Mouse (Mus musculus) Muller cell, postnatal 12 days (primary cell): ENCODE data around the gene Amn.

Experiments used
- DNase-seq: peaks from one replicate; pipeline ENCODE4 v3.0.0-alpha.2; 2015; ENCODE audit errors: inconsistent ontology term

Gene Amn

DNA sequence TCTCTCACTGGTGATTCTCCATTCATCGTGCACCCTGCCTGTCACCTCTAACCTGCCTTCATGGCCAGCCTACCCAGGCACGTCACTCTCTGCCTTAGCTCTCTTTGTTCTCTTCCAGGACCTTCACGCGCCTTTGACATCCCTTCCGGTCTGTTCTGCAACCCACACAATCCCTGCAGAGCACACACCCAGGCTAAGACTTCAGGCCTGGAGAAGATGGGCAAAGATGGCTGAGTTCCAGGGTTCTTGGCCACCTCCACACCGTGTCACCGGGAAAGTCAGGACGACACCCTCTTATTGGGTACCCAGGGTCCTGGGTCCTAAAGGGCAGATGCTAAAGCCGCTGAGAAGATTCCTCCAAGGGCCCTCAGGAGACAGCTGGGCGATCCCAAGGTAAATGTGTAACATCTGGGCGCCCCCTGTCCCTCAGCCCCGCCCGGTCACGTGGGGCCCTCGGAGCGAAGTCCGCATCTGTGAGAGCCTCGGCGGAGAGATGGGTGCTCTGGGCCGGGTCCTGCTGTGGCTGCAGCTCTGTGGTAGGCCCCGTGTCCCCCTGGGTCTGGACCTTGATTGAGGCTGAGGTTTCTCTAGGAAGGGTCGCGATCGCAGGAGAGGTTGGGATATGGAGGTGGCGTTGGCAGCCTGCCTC, at the start of gene Amn:
TSS of gene Amn (plus strand) at position 467 of the 649 bp plus-strand sequence.
- DNase-seq, result no peak

GRCm38 (mm10) chr12:111225197-111225780, 45.6 kb upstream of the Amn start:
- no peak for DNase-seq

GRCm38 (mm10) chr12:111227410-111227809, 43.5 kb upstream of the Amn start:
- no peak for DNase-seq

- no peak for DNase-seq
Measured at GRCm38 (mm10) chr12:111228488-111228887, 42.4 kb upstream of the Amn start.

- no peak for DNase-seq
Measured at GRCm38 (mm10) chr12:111230793-111231192, 40.1 kb upstream of the Amn start.

DNA sequence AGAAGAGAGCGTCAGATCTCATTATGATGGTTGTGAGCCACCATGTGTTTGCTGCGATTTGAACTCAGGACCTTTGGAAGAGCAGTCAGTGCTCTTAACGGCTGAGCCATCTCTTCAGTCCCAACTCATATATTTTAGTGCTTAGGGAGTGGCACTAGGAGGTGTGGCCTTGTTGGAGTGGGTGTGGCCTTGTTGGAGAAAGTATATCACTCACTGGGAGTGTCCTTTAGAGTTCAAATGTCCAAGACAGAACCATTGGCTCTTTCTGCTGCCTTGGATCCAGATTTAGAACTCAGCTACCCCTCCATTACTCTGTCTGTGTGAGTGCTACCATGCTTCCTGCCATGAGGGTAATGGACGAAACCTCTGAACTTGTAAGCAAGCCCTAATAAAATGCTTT, 37.1 kb upstream of the Amn start:
- DNase-seq, result no peak

DNA sequence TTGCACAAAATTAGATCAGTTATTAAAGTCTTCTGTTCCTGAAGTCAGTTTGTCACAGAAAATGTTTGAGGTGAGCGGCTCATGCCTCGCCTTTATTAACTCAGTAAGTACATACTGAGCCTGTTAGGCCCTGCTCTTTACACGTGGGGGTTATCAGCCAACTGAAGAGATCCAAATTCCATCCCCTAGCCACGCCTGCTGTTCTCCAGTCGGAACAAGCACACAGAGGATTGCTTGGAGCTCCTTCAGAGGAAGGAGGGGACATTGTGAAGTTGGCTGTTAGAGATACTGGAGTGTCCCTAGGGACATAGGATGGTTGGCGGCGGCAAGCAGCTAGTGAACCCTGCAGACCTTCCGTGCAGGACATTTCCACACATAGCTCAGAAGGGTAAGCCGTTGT, 36.5 kb upstream of the Amn start:
- no peak for DNase-seq

GRCm38 (mm10) chr12:111235631-111236030, 35.3 kb upstream of the Amn start:
- no peak for DNase-seq

- no peak for DNase-seq
Measured at GRCm38 (mm10) chr12:111237611-111238188, 33.2 kb upstream of the Amn start.

DNA sequence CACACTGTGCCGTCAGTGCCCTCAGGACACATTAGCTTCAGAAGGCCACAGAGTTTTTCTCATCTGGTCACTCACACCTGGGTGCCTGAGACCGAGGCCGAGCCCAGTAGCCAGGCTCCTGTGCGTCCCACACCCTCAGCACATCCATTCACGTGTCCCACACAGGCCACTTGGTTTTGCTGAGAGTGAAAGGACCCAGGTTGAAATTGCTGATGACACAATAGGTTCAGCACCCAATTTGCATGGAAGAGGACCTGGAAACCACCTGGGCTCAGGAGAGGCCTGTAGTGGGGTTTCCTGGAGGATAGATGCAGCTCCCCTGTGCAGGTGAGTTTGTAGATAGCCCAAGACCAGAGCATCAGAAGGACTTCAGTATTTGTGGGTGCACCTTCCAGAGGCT, 32.5 kb upstream of the Amn start:
- DNase-seq, result no peak

- DNase-seq, result peak; percentile 69
Measured at GRCm38 (mm10) chr12:111238778-111239177, 32.1 kb upstream of the Amn start.

GRCm38 (mm10) chr12:111239930-111240329, 31.0 kb upstream of the Amn start:
- no peak for DNase-seq

DNA sequence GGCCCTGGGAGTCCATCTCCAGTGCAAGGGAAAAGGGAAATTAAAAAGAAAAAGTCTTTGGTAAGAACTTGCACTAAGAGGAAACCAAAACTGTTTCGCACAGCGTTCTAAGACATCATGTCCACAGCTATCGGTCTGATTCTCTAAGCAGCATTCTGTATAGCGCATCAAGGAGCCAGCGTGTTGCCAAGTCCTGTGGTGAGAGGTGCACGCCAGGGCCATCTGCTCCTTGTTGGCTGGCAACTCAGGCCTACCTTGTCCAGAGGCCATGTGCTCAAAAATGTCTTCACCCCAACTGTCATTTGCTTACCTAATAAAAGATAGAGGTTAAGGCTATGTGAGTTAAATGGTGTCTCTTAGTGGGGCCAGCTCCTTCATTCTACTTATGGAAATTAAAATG, 29.0 kb upstream of the Amn start:
- DNase-seq, result no peak

DNA sequence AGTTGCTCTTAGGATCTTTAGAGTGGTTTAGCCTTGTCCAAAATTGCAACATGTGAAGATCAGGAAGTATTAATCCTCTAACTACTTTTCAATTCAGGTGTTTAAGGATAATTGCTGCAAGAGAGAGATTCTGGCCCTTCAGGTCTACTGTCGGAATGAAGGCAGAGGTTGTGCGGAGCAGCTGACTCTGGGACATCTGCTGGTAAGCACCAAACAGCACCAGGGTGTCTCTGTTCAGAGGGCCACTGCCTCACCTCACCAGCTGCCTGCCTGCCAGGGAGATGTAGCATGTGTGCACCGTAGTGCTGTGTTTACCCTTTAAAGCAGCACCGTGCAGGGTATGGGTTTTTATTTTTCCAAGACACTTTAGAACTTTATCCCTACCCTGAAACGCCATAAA, 28.5 kb upstream of the Amn start:
- no peak for DNase-seq

- DNase-seq, result no peak
Measured at GRCm38 (mm10) chr12:111243733-111244132, 27.2 kb upstream of the Amn start.

DNA sequence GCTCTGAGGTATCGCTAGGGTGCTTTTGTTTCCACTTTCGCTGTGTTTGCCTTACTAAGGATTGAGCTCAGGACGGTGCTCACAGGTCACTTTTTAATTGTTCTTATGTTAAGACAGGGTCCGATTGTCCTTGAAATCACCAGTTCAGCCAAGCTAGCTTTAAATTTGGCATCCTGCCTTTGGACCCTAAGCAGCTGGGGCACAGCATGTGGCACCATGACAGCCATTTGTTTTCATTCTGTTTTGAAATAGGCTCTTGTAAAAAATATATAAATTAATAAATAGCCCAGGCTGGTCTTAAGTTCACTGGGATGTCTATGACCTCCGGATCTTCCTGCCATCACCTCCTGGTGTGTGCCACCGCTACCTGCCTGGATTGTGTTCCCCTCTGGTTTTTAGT, 25.8 kb upstream of the Amn start:
- no peak for DNase-seq

DNA sequence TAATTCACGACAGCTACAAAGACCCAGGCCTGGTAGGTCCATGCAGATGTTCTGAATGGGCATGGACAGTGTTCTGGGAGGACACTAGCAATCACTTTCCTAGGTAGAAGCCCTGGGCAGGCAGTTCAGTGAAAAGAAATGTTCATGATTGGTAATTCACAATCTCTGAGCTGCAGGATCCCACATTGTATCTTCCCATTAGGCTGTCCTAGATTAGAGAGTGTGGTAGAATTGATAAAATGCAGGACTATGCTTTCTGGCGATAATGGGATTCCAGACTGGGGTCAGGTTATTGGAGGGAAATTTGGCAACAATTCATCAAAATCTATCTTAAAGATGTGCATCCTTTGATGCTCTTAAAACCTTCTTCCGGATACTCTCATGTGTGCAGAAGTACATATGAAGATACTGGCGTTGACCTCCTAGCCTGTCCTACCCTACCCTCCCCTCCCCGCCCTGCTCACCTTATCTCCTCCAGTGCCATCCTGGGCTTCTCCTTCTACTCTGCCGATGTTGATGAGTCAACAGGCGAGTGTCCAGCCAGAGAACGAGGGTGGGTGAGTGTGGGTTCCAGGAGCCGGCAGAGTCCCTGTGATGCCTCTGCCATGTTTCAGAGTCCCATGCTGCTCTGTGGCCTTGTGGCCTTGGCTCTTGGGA, 24.0 kb upstream of the Amn start:
- no peak for DNase-seq

DNA sequence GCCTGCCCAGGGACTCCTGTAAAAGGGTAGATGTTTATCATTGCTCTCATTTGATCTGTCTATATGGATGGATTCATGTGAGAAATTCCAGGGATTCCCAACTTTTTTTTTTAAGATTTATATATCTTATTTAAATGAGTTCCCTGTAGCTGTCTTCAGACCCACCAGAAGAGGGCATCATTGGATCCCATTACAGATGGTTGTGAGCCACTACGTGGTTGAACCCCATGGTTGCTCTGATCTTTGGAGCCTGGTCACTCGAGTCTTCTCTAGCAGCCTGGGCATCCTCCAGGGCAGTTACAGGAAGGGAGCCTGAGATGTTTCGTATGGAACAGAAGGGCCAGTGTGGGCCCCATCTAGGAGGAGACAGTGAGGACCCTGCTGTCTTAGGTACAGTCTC, 21.8 kb upstream of the Amn start:
- DNase-seq, result no peak

DNA sequence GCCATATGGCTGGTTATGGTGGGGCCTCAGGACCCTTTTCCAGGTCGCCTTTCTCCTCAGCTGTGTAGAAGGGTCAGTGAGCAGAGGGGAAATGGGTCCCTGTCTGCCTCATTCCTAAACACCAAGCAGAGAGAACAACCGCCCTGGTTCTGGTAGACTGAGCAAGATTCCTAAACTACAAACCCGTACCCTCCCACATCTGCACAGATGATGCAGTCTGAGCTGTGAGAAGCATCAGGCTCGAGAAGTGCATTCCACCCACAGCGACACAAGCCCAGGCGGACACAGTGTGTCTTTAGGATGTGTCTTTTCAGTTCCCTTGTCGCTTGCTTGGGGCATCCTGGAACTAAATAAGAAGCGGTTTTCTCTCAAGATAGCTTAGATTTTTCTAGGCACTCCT, 20.8 kb upstream of the Amn start:
- no peak for DNase-seq

DNA sequence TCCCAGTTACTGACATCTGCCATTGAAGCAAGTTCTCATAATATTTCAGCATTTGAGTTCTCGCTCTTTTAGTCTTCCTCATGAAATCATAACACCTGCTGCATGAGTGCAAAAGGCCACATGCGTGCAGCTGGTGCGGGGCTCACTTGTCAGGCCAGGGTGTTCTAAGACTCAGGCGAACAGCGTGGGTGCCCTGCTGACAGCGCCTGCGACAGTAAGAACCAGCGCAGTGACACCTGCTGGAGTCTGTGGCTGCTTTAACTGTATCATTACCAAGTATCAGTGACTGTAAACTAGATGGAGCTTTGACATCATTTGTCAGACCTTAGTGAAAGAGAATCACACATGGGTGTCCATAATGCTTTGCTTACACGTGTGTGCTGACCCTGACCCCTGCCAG, 19.7 kb upstream of the Amn start:
- no peak for DNase-seq

GRCm38 (mm10) chr12:111263650-111264049, 7.2 kb upstream of the Amn start:
- DNase-seq, result no peak

DNA sequence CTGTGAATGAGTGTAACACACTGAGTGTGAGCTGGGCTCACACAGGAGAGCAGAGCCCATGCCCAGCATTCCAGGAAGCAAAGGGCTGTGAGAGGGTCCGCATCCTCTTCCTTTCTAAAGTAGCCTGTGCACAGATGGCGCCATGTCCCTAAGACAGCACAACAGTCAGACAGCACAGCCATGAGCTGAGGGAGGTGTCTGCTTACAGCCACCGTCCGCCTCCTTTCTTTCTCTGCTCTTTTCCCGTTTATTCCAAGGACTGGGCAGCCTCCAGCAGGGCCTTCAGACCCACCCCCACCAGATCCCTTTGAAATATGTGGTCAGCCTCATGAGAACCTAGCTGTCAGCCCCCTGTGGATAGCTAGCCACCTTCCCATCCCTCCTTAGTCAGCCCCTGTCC, 5.7 kb upstream of the Amn start:
- no peak for DNase-seq

GRCm38 (mm10) chr12:111266592-111266991, 4.3 kb upstream of the Amn start:
- DNase-seq, result no peak
